Mouse (Mus musculus) frontal cortex, postnatal 14 days (tissue): Measurements from ENCODE around the gene Gm13276.
"Not testable (repeated sequence)": the region's sequence is repeated elsewhere in the genome, so short reads cannot be mapped to it uniquely, and the experiment has no call there.

ENCODE experiments used
- DNase-seq, 2 experiments: peaks; one replicate each; pipeline ENCODE4 v3.0.0; 2022; ENCODE audit warnings: low spot score in 2 of 2

Gm13276 gene

DNA sequence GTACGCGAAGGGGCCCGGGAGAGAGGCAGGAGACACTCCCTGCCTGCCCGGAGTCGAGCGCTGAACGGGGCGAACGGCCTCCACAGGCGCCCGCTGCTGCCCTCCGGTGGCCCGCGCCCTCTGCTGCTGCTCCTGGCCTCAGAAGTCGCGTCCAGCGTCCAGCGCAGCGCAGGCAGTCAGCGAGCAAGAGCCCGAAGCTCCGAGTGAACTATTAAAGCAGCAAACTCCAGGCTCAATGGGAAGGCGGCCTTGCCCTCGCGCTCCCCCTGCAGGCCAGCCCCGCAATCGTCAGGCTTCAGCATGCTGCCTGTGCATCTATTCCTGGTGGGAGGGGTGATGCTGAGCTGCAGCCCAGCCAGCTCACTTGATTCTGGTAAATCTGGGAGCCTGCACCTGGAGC is at the start of gene Gm13276:
Gene Gm13276 (plus strand): TSS at position 301 of the 400 bp plus-strand sequence.
- not testable (repeated sequence) for DNase-seq

GRCm38 (mm10) chr4:88738480-88738879 is 47.0 kb upstream of the Gm13276 start:
- DNase-seq: peak in 1 of 2 experiments; percentile 48

DNA sequence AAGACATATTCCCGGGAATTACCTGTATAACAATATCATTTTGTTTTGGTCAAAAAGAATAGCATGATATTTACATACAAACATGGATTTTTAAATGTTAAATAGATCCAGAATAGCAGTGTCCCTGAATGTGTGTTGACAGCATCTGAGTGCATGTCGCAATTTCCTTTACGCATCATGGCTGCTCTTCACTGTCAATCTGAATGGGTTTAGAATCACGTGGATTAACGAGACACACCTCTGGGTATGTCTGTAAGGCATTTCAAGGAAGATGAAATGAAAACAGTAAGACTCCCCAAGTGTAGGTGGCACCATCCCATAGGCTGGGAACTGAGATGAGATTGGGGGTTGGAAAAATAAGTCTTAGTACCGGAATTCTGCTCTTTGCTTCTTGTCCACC is 46.5 kb upstream of the Gm13276 start:
- no peak for DNase-seq

- no peak for DNase-seq
Observed at GRCm38 (mm10) chr4:88741426-88741825, 44.1 kb upstream of the Gm13276 start.

DNA sequence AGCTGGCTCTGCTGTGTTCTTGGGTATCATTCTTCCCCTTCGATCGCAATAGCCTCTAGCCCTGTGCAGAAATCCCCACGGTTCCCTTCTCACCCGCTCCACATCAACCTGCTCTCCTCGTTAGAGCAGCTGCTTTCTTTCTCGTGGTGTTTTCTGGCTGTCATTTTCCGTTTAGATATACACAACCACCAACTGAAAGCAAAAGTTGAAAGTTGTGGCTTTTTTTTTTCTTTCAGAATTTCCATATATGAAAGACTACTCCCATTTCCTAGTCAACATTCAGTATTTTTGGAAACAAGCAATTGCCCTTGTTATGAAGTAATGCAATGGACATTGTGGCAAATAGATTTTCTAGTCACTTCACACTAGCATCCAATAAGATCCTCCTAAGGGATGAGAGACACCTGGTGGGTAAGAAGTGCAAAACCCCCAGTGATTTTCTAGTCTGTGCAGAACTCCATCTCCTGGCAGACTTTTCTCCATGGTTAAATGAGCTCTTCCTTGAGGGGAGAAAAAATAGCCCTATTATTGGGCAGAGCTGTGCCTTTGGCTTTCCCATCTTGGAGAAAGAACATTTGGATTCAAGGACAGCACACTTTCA is 42.6 kb upstream of the Gm13276 start:
- no peak for DNase-seq

- no peak for DNase-seq
Observed at GRCm38 (mm10) chr4:88744207-88744606, 41.3 kb upstream of the Gm13276 start.

GRCm38 (mm10) chr4:88749926-88750325 is 35.6 kb upstream of the Gm13276 start:
- DNase-seq: no peak

GRCm38 (mm10) chr4:88754818-88755340 is 30.6 kb upstream of the Gm13276 start, which contains the start of gene Gm13271:
Gene Gm13271, plus strand, starts transcription at chr4:88754868.
- peak; percentile 72 to 82 for DNase-seq

DNA sequence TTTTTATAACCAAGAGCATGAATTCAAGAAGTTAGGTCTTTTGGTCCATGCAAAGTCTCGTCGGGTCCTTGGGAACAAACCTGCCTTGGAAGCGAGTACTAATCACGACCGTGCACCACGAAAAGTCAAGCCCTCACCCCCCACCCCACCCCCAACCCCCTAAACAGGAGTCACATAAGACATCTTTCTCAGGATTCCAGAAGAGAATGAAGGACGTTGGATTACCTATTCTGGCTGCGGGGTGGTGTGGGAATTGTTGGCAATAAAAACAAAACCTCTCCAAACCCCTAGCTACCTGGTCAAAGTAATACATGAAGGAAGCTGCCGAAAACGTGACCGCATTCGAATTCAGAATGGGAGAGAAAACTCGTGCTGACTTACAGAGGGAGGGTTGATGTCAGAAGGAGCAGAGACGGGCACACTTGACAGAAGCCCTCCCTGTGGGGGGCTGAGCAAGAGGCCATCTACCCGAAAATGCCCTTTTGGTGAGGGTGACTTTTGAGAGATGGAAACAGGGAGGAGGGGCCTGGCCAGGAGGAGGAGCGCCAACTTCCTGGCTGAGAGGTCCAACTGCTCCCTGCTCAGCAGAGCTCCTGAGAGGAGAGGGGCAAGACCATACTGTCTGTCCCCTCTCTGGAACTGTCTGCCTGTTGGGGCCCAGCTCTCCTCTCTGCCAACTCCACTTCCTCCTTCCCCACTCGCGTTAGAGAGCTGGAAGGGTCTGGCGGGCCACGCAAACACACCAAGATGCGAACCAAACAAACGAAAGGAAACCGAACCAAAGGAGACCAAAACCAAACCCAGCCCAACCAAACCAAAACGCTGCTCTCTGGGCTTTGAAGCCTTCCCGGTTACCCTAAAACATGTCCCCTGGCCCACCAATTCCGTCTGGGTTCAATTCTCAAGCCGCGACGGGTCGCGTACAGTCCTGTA is 28.7 kb upstream of the Gm13276 start:
- DNase-seq: peak in 1 of 2 experiments; percentile 6

DNA sequence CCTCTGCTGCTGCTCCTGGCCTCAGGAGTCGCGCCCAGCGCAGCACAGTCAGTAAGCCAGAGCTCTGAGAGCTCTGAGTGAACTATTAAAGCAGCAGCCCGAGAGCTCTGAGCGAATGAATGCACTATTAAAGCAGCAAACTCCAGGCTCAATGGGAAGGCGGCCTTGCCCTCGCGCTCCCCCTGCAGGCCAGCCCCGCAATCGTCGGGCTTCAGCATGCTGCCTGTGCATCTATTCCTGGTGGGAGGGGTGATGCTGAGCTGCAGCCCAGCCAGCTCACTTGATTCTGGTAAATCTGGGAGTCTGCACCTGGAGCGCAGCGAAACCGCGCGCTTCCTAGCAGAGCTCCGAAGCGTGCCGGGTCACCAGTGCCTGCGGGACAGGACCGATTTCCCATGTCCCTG is 27.9 kb upstream of the Gm13276 start:
- peak; percentile 91 to 95 for DNase-seq

GRCm38 (mm10) chr4:88758751-88759150 is 26.8 kb upstream of the Gm13276 start:
- not testable (repeated sequence) for DNase-seq

DNA sequence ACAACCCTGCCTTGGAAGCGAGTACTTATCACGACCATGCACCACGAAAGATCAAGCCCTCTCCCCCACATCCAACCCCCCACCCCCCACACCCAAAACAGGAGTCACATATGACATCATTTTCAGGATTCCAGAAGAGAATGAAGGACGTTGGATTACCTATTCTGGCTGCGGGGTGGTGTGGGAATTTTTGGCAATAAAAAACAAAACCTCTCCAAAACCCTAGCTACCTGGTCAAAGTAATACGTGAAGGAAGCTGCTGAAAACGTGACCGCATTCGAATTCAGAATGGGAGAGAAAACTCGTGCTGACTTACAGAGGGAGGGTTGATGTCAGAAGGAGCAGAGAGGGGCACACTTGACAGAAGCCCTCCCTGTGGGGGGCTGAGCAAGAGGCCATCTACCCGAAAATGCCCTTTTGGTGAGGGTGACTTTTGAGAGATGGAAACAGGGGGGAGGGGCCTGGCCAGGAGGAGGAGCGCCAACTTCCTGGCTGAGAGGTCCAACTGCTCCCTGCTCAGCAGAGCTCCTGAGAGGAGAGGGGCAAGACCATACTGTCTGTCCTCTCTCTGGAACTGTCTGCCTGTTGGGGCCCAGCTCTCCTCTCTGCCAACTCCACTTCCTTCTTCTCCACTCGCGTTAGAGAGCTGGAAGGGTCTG is 25.8 kb upstream of the Gm13276 start, which contains the start of gene Gm13283:
Gene Gm13283 (plus strand): TSS at position 510 of the 659 bp plus-strand sequence.
- peak; percentile 19 to 31 for DNase-seq

GRCm38 (mm10) chr4:88760431-88760830 is 25.1 kb upstream of the Gm13276 start:
- peak; percentile 32 to 47 for DNase-seq

DNA sequence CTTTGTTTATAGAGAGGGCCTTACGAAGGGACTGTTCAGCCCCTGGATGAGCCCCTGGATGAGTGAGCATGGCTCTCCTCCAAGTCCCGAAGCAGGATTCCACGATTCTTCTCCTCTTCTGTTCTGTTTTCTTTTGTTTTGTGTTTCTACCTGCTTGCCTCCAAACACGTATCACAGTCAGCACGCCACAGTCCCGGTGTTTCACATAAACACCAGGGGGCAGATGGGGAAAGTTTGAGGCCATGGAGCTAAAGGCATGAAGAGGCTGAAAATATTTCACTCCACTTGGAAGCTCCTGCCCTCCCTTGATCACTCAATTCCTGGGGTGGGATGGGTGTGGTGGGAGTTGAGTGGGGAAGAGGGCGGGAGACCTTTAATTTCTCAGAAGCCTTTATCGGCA is 23.7 kb upstream of the Gm13276 start:
- peak; percentile 76 to 78 for DNase-seq

DNA sequence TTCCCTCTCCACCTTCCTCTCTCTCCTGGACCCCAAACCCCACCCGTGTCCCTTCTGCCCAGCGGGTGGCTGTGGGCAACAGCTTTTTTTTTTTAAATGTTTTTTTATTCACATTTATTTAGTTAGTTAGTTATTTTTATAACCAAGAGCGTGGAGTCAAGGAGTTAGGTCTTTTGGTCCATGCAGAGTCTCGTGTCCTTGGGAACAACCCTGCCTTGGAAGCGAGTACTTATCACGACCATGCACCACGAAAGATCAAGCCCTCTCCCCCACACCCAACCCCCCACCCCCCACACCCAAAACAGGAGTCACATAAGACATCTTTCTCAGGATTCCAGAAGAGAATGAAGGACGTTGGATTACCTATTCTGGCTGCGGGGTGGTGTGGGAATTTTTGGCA is 23.2 kb upstream of the Gm13276 start:
- peak in 1 of 2 experiments; percentile 13 for DNase-seq

DNA sequence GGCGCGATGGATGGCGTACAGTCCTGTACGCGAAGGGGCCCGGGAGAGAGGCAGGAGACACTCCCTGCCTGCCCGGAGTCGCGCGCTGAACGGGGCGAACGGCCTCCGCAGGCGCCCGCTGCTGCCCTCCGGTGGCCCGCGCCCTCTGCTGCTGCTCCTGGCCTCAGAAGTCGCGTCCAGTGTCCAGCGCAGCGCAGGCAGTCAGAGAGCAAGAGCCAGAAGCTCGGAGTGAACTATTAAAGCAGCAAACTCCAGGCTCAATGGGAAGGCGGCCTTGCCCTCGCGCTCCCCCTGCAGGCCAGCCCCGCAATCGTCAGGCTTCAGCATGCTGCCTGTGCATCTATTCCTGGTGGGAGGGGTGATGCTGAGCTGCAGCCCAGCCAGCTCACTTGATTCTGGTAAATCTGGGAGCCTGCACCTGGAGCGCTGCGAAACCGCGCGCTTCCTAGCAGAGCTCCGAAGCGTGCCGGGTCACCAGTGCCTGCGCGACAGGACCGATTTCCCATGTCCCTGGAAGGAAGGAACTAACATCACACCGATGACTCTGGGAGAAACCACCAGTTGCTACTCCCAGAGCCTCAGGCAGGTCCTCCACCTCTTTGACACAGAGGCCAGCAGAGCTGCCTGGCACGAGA is 22.0 kb upstream of the Gm13276 start:
- peak; percentile 14 to 16 for DNase-seq

- DNase-seq: not testable (repeated sequence)
Observed at GRCm38 (mm10) chr4:88773534-88773933, 12.0 kb upstream of the Gm13276 start, which contains the start of gene Gm13290. Gene Gm13290, plus strand, starts transcription at chr4:88773834.

DNA sequence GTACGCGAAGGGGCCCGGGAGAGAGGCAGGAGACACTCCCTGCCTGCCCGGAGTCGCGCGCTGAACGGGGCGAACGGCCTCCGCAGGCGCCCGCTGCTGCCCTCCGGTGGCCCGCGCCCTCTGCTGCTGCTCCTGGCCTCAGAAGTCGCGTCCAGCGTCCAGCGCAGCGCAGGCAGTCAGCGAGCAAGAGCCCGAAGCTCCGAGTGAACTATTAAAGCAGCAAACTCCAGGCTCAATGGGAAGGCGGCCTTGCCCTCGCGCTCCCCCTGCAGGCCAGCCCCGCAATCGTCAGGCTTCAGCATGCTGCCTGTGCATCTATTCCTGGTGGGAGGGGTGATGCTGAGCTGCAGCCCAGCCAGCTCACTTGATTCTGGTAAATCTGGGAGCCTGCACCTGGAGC is 8.9 kb upstream of the Gm13276 start, which contains the start of gene Gm13289:
Gene Gm13289 (plus strand): TSS at position 301 of the 400 bp plus-strand sequence.
- DNase-seq: not testable (repeated sequence)

GRCm38 (mm10) chr4:88779550-88779949 is 6.0 kb upstream of the Gm13276 start, which contains the start of gene Gm13272:
Gene Gm13272, plus strand, starts transcription at chr4:88779850.
- DNase-seq: not testable (repeated sequence)

GRCm38 (mm10) chr4:88780320-88780719 is 5.2 kb upstream of the Gm13276 start:
- DNase-seq: not testable (repeated sequence)

DNA sequence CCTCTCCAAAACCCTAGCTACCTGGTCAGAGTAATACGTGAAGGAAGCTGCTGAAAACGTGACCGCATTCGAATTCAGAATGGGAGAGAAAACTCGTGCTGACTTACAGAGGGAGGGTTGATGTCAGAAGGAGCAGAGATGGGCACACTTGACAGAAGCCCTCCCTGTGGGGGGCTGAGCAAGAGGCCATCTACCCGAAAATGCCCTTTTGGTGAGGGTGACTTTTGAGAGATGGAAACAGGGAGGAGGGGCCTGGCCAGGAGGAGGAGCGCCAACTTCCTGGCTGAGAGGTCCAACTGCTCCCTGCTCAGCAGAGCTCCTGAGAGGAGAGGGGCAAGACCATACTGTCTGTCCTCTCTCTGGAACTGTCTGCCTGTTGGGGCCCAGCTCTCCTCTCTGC is 3.7 kb upstream of the Gm13276 start, which contains the start of gene Ifnz:
Gene Ifnz (plus strand): TSS at position 301 of the 400 bp plus-strand sequence.
- DNase-seq: not testable (repeated sequence)
